Mouse (Mus musculus) brain, embryonic 18.5 days (tissue): ENCODE results near the gene Sema6d.

Experiments used
- DNase-seq: peaks from one replicate; pipeline ENCODE4 v3.0.0-alpha.2; 2012; ENCODE audit warnings: low read depth, low spot score

Sema6d gene

GRCm38 (mm10) chr2:124550315-124550714 is 460.5 kb downstream of the Sema6d start:
- no peak for DNase-seq

- DNase-seq, result no peak
Observed at GRCm38 (mm10) chr2:124554751-124555415, 465.1 kb downstream of the Sema6d start.

GRCm38 (mm10) chr2:124556861-124557499 is 467.2 kb downstream of the Sema6d start:
- DNase-seq, result no peak

GRCm38 (mm10) chr2:124558021-124558420 is 468.3 kb downstream of the Sema6d start:
- no peak for DNase-seq

GRCm38 (mm10) chr2:124561668-124562067 is 471.9 kb downstream of the Sema6d start:
- no peak for DNase-seq

- DNase-seq, result no peak
Observed at GRCm38 (mm10) chr2:124562091-124562490, 472.3 kb downstream of the Sema6d start.

- DNase-seq, result no peak
Observed at GRCm38 (mm10) chr2:124563759-124564158, 474.0 kb downstream of the Sema6d start.

- no peak for DNase-seq
Observed at GRCm38 (mm10) chr2:124573734-124574133, 484.0 kb downstream of the Sema6d start.

- no peak for DNase-seq
Observed at GRCm38 (mm10) chr2:124576053-124576452, 486.3 kb downstream of the Sema6d start.

GRCm38 (mm10) chr2:124583561-124583960 is 493.8 kb downstream of the Sema6d start:
- no peak for DNase-seq

GRCm38 (mm10) chr2:124592750-124593149 is 503.0 kb downstream of the Sema6d start:
- DNase-seq, result no peak

GRCm38 (mm10) chr2:124599014-124599413 is 509.2 kb downstream of the Sema6d start:
- no peak for DNase-seq

GRCm38 (mm10) chr2:124601702-124602378 is 512.1 kb downstream of the Sema6d start:
- no peak for DNase-seq

GRCm38 (mm10) chr2:124602379-124602913 is 512.7 kb downstream of the Sema6d start:
- no peak for DNase-seq

- no peak for DNase-seq
Observed at GRCm38 (mm10) chr2:124605341-124605740, 515.6 kb downstream of the Sema6d start.

- DNase-seq, result no peak
Observed at GRCm38 (mm10) chr2:124607986-124608385, 518.2 kb downstream of the Sema6d start.

GRCm38 (mm10) chr2:124608546-124608945 is 518.8 kb downstream of the Sema6d start:
- DNase-seq, result no peak

- no peak for DNase-seq
Observed at GRCm38 (mm10) chr2:124609014-124609413, 519.2 kb downstream of the Sema6d start.

- DNase-seq, result no peak
Observed at GRCm38 (mm10) chr2:124609711-124610585, 520.2 kb downstream of the Sema6d start.

GRCm38 (mm10) chr2:124610586-124611105 is 520.9 kb downstream of the Sema6d start:
- no peak for DNase-seq

GRCm38 (mm10) chr2:124611226-124611625 is 521.5 kb downstream of the Sema6d start:
- no peak for DNase-seq
